Mouse (Mus musculus): ENCODE results near the gene Cr1l.

DNA sequence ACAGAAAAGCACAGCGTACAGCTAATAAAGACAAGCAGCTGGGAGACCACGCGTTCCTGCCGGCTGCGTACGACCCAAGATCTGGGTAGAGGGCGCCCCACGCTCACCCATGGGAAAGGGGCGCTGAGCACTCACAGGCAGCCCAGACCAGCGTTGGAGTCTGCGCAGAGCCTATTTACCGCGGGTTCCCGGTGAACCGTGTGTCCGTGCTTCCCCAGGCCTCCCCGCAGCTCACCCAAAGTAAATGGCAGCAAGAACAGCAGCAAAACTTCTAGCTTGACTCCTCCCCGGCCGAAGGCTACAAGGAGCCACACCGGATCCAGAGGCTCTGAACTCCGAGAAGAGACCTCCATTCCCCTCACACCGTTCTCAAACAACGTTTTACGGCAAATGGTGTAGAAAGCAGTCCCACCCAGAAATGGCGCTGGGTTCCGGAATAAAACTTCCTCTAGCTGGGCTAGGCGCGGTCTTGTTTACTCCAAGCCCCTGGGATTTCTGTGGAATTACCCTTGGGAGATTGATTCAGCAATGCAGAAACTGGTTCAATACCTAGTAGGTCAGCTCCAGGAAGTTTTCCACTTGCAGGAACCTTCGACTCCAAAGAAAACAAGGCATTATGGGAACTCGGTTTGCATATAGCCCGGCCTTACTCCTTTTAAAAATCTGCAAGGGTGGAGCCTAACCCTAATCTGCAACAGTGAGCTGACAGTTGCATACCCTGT lies at the start of gene Cr1l:
- peak; percentile 72 for TF ChIP-seq CTCF (IDR thresholded peaks at IDR 0.05; ENCODE audit: low read depth)
- TF ChIP-seq EP300 (IDR thresholded peaks at IDR 0.05; ENCODE audit: low read depth): peak; percentile 69; the same call in 1 of the 2 replicates

Data from heart, postnatal 0 days (tissue).